Mouse (Mus musculus) small intestine, adult 2 months (tissue): ENCODE results near the gene Hyal4.

Source experiments
- CTCF ChIP-seq: fragments of 200-500 bp; IDR thresholded peaks from 2 replicates; pipeline ENCODE4 v1.5.1; 2012; ENCODE audit warnings: low read depth, mild to moderate bottlenecking, control low read depth, inconsistent platforms, low read length, moderate library complexity, mixed read lengths; ENCODE audit not compliant: insufficient replicate concordance, insufficient read length; ENCODE audit errors: extremely low read depth
- POLR2A ChIP-seq: fragments of 200-500 bp; IDR thresholded peaks from 2 replicates; pipeline ENCODE4 v1.6.1; 2012; ENCODE audit warnings: low read depth, mild to moderate bottlenecking, control low read depth, inconsistent platforms, low read length, moderate library complexity

DNA sequence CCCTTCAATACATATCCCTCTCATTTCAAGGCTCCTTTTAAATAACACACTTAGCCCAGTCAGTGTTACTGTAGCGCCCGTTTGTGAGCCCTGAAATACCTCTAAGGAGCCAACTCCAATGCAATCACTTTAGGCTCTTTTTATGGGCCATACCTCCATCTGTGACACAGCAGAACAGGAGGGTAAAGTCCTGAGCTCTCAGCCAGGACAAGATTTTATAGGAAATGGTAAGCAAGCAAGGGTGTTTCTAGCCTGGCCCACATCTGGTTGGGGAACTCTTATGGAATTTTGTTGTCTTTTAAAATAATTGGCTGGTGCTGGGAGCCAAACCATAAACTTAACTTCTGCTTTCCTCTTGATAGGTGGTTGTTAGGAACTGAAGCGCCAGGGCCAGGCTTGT, 11.2 kb downstream of the Hyal4 start:
- TF ChIP-seq POLR2A, result no peak
- TF ChIP-seq CTCF, result no peak
